9 mouse cellular contexts compared by ENCODE assay signal in the genomic region with DNA sequence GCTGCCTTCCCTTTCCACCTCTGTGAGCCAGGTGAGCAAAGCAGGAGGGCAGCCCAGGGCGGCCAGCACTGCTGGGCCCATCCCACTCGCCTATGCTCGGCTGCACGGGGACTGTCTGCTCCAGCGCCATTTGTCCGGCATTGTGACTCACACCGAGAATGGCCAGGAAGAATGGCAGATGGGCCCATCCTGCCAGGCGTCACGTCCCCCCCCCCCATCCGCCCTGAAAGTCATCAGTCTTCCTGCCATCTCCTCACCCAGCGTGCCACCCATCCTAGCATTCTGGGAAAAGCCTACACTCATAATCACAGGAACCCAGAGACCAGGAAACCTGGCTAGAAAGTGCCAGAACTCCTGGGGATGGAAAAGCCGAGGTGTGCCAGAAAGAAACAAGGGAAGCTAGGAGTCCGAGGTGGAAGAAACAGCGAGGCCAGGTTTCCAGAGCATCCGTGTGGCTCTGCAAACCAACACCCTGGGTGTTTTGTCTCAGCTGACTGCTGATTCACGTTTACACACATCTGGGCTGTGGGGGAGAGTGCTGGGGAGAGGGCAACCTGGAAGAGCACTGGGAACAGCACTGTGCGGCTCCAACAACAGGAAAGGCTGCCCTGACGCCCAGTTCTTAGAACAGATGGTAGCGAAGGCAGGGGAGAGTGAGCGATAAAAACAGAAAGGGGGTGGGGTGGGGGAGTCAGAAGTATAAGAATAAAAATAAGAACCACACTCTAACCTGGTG.
DNase-seq lines count a peak whose midpoint lies in the region; TF ChIP-seq lines count a peak whose summit lies in the region.
"Had no signal": no experiment of that assay in that cellular context is flagged by ENCODE, and none has a peak within 500 bp of the region (broad histone marks: within the 10 kb centered on the region; RNA-seq: fewer than 3 reads in every experiment).

No protein-coding gene starts in this region.

- H3K4me3 ChIP-seq in layer of hippocampus, adult 2 months = no peak overlapping the region
- H3K4me3 ChIP-seq: intestine, embryonic 15.5 days had no signal

- H3K27ac ChIP-seq in layer of hippocampus, adult 2 months = 0 out of 2 replicates have a peak overlapping the region, but pooled peaks have one; percentile 11
- H3K27ac ChIP-seq: intestine, embryonic 15.5 days had no signal

- intact Hi-C loops in left cerebral cortex, postnatal 4 days (cut with DNase I) = no loop called here

- no peak for TF ChIP-seq CTCF in layer of hippocampus, adult 2 months (conservative IDR thresholded peaks at IDR 0.05)

- DNase-seq in layer of hippocampus, adult 2 months (ENCODE audit: low spot score in 2 of 2) = no peak
- no peak for DNase-seq in layer of hippocampus, postnatal 10 days (ENCODE audit: low spot score in 2 of 2)
- peak; percentile 81 for DNase-seq in cerebellum, adult 11-12 months
- DNase-seq in cerebellum, postnatal 36 days = peak; percentile 73 to 74
- peak; percentile 44 for DNase-seq in left cerebral cortex, postnatal 4 days
- no peak for DNase-seq in retina, embryonic 14.5 days (ENCODE audit: low spot score)
- DNase-seq in frontal cortex, postnatal 25 days (ENCODE audit: low spot score in 2 of 2) = no peak
- DNase-seq in ovary, postnatal 10 days (ENCODE audit: low spot score) = no peak

Comparison
In these comparisons a context has a peak if more than half of its experiments do, and no peak if none do; other contexts are left out.
1. DNase-seq: peak in cerebellum, adult 11-12 months (single experiment), cerebellum, postnatal 36 days (2 of 2) and left cerebral cortex, postnatal 4 days (single experiment); none in layer of hippocampus, adult 2 months (0 of 2), layer of hippocampus, postnatal 10 days (0 of 2), retina, embryonic 14.5 days (single experiment), frontal cortex, postnatal 25 days (0 of 2) and ovary, postnatal 10 days (single experiment).